Mouse (Mus musculus): ENCODE data around the gene Ear14. TPM values are rescaled to one million over a fixed set of nuclear protein-coding genes. Genes with fewer than 3 reads are reported as not detected.
"Not testable (repeated sequence)": the region's sequence is repeated elsewhere in the genome, so short reads cannot be mapped to it uniquely, and the experiment has no call there.

The Ear14 gene
- total RNA-seq (2021), result not detected
- long read RNA-seq, experiment 1, result 0 reads
- long read RNA-seq, experiment 2, result 0 reads

DNA sequence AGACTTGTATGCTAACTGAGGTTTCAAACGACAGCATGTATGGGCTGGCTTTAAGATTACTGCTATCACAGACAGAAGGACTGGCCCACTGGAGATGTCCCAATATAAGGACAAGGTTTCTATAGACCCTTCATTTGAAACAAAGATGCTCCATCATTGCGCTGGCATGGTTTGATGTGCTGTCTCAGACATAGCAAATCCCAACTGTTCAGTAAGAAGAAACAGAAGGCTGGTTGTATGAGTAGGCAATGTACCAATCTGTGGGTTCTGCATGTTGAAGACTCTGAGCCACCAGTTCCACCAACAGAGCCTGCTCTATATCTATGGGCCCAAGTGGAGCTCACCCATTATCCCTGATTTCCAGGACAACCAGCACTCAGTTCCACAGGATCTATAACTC is at the start of gene Ear14:
Ear14 (plus strand) TSS at position 277 of the 400 bp plus-strand sequence.
- no peak for DNase-seq

DNA sequence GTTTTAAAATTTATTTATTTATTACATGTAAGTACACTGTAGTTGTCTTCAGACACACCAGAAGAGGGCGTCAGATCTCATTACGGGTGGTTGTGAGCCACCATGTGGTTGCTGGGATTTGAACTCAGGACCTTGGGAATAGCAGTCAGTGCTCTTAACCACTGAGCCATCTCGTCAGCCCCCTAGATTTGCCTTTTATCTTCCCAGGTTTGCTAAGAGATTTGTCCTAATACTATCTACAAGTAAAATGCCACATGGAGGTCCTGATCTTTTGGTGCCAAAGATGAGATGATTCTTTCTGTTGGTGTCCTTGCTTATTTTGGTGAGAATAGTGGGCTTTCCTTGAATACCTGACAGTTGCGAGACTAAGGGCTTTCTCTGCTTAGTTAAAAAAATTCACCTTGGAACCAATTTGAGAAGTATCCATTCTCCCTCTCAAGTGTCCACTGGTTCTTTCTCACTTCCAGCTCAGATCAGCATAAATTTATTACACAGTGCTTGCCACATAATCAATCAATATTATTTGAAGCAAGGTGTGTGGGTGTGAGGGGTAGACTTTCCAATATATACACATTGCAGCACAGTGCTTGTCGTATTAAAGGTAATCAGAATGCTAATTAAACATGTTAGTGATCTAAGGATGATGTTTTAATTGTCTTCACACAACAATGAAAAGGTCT is 47.0 kb upstream of the Ear14 start:
- DNase-seq, result no peak

DNA sequence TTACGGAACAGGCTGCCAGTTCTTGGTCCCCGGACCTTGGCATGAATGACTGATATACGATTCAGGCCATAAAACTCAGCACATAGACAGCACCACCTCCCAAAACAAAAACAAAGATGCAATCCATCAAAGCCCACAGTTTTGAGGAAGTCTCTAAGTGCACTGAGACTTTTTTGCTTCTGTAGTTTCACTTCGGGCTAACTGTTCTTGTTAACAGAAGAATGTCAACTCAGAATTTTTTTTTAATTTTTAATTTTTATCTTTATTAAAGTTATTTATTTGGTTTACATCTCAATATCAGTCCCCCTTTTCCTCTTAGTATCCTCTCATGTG is 46.5 kb upstream of the Ear14 start:
- no peak for DNase-seq

DNA sequence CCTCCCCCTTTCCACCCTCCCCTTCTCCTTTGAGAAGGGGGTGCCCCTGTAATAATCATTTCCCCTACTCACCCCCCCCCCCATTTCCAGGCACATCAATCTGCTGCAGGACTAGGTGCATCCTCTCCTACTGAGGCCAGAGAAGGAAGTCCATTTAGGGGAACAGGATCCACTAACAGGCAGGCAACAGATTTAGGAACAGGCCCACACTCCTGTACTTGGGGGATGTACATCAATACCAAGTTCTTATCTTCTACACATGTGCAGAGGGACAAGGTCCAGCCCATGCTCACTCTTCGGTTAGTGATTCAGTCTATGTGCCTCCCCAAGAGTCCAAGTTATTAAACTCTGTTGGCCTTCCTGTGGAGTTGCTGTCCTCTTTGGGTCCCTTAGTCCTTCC is 46.1 kb upstream of the Ear14 start:
- DNase-seq, result no peak

DNA sequence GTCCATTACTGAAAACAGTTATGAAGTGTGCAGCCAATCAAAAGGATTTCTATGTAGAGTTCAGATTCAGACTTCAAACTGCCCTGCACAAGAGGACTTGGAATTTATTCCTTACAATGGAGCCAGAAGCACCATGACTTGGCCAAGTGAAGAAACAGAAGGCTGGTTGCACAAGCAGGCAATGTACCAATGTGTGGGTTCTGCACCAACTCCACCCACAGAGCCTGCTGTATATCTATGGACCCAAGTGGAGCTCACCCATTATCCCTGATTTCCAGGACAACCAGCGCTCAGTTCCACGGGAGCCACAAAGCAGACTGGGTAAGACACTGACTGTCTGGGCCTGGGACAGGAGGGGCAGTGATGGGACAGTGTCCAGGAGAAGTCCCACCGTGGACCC is 41.2 kb upstream of the Ear14 start, which contains the start of gene Rnase2b:
Rnase2b (plus strand) TSS at position 285 of the 400 bp plus-strand sequence.
- not testable (repeated sequence) for DNase-seq

DNA sequence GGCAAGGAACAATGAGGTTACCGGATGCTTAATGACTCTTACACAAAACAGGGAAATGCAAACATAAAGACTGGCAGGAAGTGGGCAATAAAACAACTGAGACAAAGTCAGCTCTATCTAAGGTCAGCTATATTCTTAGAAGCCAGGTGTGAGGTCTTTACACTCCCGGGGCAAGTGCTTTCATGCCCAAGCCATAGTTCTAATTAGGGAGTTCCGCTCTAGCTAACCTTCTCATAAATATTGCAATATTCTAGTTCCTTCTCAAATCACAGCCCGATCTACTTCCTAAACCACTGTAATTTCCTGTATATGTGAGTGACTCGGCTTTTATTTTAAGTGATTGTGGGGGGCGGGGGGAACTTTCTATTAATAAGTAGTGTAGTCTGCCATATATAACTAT is 39.9 kb upstream of the Ear14 start:
- DNase-seq, result not testable (repeated sequence)

DNA sequence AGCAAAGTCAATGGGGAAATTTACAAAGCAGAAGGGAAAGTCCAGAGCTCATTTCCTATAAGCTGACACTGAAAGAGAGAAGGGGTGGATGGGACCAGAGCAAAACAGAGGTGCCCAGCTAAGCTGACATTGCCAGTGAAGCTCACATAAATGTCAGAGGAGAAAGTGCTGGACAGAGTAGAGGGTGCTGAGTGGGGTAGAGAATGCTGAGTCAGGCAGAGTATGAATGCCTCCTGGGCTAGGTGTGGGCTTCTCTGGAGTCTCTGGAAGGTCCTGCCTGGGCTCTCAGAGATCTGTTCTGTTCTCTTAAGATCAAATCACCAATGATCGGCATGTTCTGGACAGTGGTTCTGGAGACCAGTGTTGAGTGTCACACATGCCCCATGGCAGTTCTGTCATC is 37.8 kb upstream of the Ear14 start:
- no peak for DNase-seq

DNA sequence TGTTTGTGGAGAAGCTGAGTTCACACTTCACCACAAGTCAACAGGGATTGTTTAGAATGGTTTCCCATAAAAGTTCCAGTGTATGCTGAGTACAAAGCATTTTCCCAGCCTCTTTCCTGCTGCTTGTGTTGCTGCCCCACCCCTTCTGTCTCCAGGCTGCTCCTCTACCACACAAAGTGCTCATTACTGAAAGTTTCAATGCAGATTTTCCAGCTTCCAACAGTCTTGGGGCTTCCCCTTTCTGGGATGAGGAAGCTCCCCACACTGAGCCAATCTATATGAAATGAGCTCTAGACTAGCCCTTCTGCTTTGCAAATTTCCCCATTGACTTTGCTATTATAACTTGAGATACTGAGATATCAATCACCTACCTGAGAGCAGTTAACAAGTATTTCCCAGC is 37.1 kb upstream of the Ear14 start:
- no peak for DNase-seq

DNA sequence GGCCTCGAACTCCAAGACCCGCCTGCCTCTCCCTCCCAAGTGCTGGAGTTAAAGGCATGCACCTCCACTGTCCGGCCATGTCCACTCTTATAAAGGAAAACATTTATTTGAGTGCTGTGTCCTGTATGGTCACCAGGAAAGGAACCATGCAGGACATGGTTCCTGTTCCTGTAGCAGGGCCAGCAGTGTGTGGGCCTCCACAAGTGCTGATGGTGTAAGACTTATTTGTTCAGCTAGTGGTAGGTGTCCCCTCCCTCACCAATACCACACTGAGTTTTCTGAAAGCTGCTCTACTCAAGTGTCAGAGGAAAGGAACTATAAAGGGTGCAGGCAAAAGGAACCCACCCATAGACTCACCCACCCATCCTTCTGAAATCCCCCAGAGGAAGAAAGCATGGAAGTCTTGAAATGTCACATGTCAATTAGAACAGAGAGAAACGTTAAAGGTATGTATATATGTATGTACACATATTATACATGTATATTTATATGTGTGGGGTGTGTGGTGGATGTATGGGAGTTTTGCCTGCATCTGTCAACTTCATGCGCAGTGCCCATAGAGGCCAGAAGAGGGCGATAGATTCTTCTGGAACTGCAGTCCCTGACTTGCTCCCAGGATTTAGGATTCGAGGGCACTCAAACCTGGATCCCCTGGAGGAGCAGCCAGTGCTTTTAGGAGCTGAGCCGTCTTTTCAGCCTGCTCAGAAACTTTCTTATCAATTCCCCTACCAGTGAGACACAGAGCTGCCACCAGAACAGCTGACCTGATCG is 30.9 kb upstream of the Ear14 start:
- not testable (repeated sequence) for DNase-seq

DNA sequence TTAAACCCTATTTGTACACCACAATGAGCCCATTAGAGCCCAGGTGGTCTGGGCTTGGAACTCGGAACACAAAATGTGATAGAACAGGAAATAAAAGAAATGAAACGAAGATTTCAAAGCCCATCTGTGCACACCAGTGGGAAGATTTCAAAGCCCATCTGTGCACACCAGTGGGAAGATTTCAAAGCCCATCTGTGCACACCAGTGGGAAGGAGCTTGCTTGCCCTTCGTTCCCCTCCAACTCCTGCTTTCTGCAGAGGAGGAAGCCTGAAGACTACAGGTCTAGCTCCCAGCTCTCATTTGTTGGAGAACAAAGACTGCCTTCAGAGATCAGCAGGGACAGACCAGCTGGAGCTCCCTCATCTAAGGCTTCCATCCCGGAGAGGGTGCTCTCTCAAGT is 30.2 kb upstream of the Ear14 start:
- not testable (repeated sequence) for DNase-seq

DNA sequence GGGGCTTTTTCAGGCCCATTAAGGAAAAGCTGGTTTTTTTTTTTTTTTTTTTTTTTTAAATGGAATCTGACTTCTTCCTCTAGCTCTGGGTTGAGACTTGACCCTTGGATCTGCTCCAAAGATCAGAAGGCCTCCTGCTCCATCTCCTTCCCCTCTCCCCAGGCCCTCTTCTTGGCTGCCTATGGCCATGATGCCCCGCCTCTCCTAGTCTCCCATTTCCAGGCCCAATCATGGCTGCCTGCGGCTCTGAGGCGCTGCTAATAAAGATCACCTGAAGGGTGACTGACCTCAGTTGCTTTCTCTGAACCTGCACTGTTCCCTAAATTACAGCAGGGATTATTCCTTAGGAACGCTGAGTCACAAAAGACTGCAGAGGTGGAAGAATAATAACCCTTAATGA is 29.3 kb upstream of the Ear14 start:
- DNase-seq, result no peak

DNA sequence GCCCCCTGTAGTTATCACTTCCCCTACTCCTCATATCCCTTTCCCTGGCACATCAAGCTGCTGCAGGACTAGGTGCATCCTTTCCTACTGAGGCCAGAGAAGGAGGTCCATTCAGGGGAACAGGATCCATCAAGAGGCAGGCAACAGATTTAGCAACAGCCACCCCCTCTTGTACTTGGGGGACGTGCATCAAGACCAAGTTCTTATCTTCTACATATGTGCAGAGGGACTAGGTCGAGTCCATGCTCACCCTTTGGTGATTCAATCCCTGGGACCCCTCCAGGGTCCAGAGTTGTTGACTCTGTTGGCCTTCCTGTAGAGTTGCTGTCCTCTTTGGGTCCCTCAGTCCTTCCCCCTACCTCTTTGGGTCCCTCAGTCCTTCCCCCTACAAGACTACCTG is 22.1 kb upstream of the Ear14 start:
- DNase-seq, result not testable (repeated sequence)

DNA sequence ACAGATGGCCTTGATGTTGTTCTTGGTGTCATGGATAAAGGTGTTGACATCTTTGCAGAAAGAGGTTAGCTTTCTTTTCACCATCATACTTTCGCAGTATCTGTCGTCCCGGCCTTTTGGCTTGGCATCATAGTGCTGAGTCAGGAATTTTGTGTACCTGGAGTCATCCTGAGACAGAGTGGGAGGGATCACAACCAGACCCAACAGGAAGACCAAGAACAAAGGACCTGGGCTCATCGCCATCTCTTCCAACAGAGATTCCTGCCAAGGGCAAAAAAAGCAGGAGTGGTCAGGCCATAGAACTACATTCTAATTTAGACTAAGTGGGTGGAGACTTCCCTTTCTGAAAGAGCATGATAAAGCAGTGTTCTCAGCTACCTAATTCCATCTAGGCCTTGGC is 7.5 kb upstream of the Ear14 start:
- DNase-seq, result no peak

DNA sequence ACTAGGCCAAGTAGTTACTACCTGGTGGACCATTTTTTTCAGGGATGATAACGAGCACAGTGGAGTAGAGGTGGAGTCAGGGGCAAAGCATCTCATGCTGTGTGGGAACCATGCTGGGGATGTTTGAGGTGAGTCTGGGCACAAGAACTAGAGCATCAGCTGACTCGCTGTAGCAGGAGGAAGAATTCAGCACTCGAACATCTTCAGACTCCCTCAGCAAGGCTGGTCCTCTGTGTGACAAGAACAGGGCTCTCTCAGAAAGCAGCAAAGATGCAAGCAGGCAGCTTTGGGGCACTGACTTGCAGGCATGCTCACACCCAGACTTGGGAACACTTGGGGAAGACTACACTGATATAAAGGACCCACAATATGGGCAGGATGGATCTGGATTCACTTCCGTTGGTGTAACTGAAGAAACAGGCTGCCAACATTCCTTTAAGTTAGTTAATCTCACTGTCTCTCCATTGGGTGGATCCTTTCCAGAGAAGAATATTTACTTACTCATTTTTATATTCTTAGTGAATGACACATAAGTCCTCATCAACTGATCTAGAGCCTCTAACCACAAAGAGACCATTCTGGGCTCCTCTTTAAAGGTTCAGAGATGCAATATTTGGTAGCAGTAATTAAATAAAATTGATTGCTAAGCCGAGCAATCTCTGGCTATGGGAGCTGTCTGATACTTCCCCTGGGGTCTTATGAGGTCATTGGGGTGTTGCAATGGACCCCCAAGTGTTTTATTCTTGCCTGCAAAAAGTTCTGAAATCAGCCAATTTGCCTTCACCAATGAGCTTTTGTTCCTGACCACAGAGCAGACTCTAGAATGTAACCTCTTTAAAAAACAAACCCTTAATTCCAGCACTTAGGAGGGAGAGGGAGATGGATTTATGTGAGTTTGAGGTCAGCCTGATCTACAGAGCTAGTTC is 3.8 kb upstream of the Ear14 start, which contains the start of gene Ang2:
Ang2 (minus strand) TSS at position 51 of the 926 bp plus-strand sequence.
- no peak for DNase-seq

DNA sequence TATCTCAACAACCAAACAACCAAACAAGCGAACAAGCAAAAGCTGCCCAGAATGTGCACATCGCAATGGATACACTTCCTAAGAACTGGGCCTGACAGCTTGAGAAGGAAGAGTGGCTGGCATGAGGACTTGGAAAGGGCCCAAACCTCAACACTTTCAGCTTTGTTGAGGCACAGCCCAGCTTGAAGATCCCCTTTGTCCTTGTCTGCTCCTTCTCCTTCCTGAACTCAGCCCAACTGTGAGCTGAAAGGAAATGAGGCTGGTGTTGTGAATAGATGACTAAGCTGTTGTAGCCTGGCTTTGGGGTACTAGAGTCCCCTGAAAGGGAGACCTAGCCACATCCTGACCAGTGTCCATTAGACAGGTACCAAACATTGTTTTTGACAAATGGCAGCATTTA is 3.1 kb upstream of the Ear14 start:
- no peak for DNase-seq

DNA sequence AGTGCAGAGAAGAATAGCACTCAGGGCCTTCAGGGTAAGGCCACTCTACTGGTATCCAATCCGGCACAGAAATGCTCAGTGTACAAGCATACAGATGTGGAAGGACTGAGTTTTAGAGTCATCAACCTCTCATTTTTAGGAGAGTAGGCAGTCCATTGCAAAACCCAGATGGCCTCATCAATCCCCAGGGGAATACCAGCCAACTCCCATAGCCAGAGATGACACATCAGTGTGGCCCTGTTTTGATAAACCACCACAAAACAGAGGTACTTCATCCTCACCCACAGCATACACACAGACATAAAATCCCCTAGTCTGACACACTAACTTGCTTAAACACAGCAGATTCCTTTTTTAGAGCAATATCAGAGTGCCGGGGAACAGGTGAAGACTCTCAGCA is 2.7 kb upstream of the Ear14 start:
- no peak for DNase-seq

DNA sequence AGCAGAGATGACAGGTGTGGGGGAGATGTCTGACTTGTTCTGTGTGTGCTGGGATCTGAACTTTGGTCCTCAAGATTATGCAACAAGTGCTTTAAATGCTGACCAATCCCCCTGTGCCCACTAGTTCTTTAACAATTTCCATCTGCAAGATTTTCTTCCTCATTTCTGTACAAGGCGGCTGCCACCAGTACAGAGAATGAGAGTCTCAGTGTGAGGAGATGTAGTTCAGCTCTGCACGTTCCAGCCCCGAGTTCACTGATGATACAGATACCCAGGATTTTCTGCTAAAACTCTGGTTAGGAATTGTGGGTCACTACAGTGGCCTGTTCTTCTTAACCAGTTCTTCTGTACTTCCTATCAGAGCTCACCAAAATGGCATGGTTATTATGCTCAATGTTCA is 16.9 kb downstream of the Ear14 start:
- DNase-seq, result not testable (repeated sequence)

DNA sequence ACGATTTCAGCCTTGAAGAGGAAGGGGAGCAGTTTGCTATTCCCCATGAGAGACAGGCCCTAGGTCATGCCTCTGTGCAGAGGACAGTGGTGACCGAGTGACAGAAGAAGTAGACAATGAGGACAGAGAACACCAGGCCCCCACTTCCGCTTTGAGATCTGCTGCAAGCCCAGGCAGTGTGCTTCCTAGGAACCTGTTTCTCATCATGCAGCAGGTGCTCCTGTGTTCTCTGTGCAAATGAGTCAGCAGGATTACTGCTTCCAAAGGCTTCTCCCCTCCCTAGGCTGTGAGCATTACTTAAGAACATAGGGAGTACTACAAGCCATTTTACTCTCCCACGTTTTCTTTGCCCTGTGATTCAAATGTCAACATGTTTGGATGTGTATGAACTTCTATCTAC is 26.5 kb downstream of the Ear14 start:
- not testable (repeated sequence) for DNase-seq

DNA sequence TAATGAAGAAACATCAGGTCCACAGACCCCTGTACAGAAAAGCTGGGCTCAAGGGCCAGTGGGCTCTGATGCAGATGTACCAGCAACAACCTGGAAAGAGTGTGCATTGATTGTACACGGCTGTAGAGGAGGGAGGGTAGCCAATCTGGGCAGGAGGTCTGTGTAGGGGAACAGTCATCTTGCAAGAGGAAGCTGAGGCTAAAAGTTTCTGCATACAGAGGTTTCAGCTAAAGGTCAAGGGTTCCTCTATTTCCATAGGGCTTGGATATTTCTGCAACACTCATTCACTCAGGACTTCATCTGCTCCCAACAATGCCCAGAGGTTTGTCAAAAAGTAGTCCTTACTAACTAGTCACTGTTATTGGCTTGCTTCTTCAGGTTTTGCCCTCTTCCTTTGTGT is 34.3 kb downstream of the Ear14 start:
- not testable (repeated sequence) for DNase-seq

DNA sequence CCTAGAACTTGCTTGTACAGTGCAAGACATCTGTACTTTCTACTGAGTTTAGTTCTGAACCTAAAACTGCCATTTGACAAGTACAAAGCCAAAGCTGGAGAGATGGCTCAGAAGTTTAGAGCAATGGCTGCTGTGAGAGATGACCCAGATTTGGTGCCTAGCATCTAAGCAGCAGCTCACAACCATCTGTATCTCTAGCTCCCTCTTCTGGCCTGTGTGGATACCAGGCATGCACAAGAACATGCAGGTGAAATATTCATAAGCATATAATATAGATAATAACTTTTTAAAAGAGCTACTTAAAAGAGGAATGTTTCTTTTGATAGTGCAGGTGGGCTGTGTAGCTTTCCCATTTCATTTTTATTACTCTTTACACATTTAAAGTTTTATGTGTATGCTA is 37.7 kb downstream of the Ear14 start:
- no peak for DNase-seq

DNA sequence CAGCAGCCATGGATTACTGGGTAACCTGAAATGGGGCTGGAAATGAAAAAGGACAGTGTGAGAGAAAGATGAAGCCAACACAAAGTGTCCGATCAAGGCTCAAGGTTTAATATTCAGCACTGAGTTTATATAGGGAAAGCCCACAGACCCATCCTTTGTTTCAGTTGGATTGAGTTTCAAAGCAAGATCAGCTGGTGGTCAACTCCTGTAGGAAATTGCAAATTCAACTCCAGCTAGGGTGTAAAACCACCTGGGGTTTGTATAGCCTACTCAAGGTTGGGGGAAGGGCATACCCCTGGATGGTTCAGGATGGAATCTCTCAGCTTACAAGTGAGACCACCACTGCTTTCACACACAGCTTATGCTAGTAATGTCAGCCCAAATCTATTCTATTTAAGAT is 44.5 kb downstream of the Ear14 start:
- no peak for DNase-seq

DNA sequence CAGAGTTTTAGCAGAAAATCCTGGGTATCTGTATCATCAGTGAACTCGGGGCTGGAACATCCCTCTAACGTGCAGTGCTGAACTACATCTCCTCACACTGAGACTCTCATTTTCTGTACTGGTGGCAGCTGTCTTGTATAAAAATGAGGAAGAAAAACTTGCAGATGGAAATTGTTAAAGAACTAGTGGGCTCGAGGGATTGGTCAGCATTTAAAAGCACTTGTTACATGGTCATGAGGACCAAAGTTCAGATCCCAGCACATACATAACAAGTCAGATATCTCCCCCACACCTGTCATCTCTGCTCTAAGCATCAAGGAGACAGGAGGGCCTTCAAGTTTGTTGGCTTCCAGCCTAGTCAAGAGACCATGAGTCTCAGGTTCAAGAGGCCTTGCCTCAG is 47.2 kb downstream of the Ear14 start:
- no peak for DNase-seq

DNA sequence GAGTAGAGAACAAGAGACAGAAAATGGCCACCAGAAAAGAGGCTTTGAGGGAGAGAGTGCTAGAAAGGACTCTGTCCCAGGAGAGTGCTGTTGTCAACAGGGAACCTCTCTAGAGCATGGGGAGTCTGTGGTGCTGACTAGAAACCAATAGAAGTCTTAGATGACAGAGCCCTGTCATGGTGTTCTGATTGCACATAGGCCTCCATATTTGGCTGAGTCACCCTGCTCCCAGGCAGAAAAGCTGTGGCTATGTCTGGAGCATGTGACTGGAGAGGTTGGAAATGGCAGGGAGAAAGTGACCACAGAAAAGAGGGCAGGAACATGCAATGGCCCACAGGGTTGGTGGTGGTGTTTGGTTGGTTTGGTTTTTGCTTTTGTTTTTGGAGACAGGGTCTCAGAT is 49.0 kb downstream of the Ear14 start:
- not testable (repeated sequence) for DNase-seq

Measured in gastrocnemius, postnatal 25 days (tissue).